Mouse (Mus musculus) T-helper 17 cell (primary cell): ENCODE results near the gene Snrpf.

Experiments
- in situ Hi-C, 2 experiments: fragments of 300-600 bp; cut with MboI, MseI; formaldehyde crosslinking; loops; 1 replicate in 1 of 2; 2 replicates in 1 of 2; pipeline ENCODE4 v1.15.1; 2025; ENCODE audit warnings: high pct_unique_total_duplicates in 2 of 2

Snrpf gene

GRCm38 (mm10) chr10:93577271-93577886 is 12.1 kb downstream of the Snrpf start:
- in situ Hi-C loops, result loop anchor here in 1 of 2 experiments (5.0 kb wide), 1 partner anchor 90 kb away; the partner anchor contains the start of gene Hal

GRCm38 (mm10) chr10:93575960-93576359 is 13.5 kb downstream of the Snrpf start:
- in situ Hi-C loops, result loop anchor here in 1 of 2 experiments (5.0 kb wide), 1 partner anchor 89 kb away; the partner anchor contains the start of gene Hal

GRCm38 (mm10) chr10:93574966-93575365 is 14.5 kb downstream of the Snrpf start:
- in situ Hi-C loops, result loop anchor here in 1 of 2 experiments (5.0 to 25.0 kb wide), 2 partner anchors 88 to 513 kb away; partner anchors contain the start of gene Hal

DNA sequence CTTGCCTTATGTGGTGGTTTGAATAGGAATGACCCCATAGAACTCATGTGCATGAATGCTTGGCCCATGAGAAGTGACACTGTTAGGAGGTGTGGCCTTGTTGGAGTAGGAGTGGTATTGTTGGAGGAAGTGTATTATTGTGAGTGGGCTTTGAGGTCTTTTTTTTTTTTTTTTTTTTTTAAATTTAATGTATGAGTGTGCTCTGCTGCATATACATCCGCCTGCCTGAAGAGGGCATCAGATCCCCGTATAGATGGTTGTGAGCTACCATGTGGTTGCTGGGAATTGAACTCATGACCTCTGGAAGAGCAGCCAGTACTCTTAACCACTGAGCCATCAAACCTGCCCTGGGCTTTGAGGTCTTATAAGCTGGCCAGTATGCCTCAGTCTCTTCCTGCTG is 17.3 kb downstream of the Snrpf start:
- in situ Hi-C loops, result loop anchor here in 1 of 2 experiments (25.0 kb wide), 1 partner anchor 510 kb away; no protein-coding TSS in a partner anchor

- in situ Hi-C loops, result loop anchor here in 1 of 2 experiments (25.0 kb wide), 1 partner anchor 506 kb away; no protein-coding TSS in a partner anchor
Observed at GRCm38 (mm10) chr10:93568671-93569070, 20.8 kb downstream of the Snrpf start.

DNA sequence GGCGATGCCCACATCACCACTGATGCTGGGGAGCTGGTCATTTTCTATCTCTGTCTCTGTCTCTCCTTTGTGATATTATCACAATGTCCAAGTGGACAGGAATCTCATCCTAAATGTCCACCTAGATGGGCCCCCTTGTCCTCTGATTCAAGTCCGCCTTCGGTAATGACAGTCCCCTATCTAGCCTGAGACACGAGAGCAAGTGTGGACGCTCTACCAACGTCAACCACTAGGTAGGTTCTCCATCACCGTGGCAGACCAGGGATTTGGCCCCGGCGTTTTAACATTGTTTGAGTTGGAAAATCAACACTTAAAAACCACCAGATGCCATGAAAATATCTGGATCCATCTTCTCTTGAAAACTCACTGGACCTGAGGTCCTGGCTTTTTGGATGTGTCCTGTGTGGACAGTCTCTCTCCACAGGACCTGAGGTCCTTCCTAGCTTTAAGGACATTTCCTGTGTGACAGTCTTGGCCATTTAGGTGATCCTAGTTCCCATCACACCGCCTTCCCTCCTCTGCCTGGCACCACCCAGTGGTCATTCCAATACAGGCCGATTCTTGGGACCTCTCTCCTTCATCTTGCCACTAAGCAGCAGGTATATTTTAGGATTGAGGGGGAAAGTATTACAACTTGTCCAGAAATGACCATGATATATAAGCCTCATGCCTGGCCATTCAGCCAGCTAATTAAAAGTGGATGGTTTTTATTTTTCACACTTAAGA is 21.5 kb downstream of the Snrpf start:
- in situ Hi-C loops, result loop anchor here in 1 of 2 experiments (25.0 kb wide), 1 partner anchor 506 kb away; no protein-coding TSS in a partner anchor

DNA sequence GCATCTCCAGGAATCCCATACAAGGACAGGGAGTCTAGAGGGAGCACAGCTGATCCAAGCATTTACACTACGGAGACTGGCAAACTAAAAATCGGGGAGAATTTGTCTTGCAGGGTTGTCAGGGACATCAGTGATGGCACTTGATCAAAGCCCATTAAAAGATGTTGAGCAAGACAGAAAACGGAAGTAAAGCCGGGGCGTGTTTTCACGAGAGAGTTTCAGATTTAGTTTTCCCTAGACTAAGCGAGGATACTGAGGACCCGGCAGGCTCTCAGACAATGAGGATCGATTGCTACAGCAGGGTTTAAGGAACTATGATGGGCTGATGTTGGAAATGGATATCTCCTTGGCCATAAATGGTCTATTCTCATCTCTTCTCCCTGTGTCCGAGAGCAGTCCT is 22.4 kb downstream of the Snrpf start:
- in situ Hi-C loops, result loop anchor here in 1 of 2 experiments (25.0 kb wide), 1 partner anchor 505 kb away; no protein-coding TSS in a partner anchor

GRCm38 (mm10) chr10:93564518-93565090 is 24.9 kb downstream of the Snrpf start:
- in situ Hi-C loops, result loop anchor here in 1 of 2 experiments (25.0 kb wide), 1 partner anchor 502 kb away; no protein-coding TSS in a partner anchor

- in situ Hi-C loops, result loop anchor here in 1 of 2 experiments (25.0 kb wide), 1 partner anchor 497 kb away; no protein-coding TSS in a partner anchor
Observed at GRCm38 (mm10) chr10:93559786-93560185, 29.7 kb downstream of the Snrpf start.

DNA sequence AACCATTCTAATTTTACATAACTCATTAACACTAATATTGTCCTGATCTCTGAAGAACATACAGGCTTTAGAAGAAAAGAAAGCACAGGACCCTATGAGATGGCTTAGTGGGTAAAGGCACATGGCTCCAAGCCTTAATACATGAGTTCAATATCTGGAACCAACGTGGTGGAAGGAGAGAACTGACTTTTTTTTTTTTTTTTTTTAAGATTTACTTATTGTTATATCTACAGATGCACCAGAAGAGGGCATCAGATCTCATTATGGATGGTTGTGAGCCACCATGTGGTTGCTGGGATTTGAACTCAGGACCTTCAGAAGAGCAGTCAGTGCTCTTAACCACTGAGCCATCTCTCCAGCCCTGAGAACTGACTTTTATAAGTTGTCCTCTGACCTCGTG is 31.5 kb downstream of the Snrpf start:
- in situ Hi-C loops, result loop anchor here in 1 of 2 experiments (25.0 kb wide), 1 partner anchor 496 kb away; no protein-coding TSS in a partner anchor

GRCm38 (mm10) chr10:93552596-93552995 is 36.9 kb downstream of the Snrpf start:
- in situ Hi-C loops, result loop anchor here in 1 of 2 experiments (5.0 to 25.0 kb wide), 2 partner anchors 60 to 490 kb away; no protein-coding TSS in a partner anchor

DNA sequence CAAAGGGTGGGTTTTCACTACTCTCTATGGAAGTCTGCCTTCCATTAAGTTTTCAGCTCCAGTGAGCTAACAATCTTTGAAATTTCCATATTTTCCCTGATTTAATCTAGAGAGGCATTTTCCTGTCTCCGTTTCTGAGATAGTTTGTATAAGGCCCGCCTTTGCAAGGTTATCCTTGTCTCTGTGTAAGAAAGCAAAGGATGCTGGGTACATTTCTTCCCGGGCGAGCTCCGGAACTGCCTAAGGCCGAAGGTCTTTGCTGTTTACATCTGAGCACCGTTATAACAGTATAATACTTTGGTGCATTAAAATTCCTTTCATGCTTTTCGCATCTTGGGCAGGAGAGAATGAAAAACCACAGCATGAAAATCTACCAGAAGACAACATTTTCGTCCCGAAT is 39.7 kb downstream of the Snrpf start:
- in situ Hi-C loops, result loop anchor here in 1 of 2 experiments (5.0 to 25.0 kb wide), 2 partner anchors 58 to 488 kb away; no protein-coding TSS in a partner anchor

DNA sequence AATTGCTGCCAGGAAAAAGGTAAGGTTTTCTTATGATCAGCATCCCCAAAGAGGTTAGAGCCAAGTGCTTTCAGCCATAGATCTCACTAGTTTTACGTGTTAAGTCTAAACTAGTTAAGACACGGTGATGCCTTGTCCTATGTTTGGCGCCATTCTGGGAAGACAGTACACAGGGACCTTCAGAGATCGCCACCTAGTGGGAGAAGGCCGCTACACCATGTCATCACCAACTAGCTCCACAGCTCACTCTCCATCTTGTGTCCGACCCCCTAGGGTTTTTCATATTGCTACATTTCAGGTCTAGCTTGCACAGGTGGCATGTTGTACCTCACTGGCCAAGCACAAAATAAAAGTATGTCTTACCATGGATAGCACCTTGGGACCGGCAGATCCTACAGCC is 40.5 kb downstream of the Snrpf start:
- in situ Hi-C loops, result no loop called here

GRCm38 (mm10) chr10:93547741-93548270 is 41.7 kb downstream of the Snrpf start:
- in situ Hi-C loops, result no loop called here

- in situ Hi-C loops, result no loop called here
Observed at GRCm38 (mm10) chr10:93544172-93544571, 45.3 kb downstream of the Snrpf start.

- in situ Hi-C loops, result no loop called here
Observed at GRCm38 (mm10) chr10:93543176-93543575, 46.3 kb downstream of the Snrpf start.

GRCm38 (mm10) chr10:93542356-93542755 is 47.1 kb downstream of the Snrpf start:
- in situ Hi-C loops, result no loop called here

DNA sequence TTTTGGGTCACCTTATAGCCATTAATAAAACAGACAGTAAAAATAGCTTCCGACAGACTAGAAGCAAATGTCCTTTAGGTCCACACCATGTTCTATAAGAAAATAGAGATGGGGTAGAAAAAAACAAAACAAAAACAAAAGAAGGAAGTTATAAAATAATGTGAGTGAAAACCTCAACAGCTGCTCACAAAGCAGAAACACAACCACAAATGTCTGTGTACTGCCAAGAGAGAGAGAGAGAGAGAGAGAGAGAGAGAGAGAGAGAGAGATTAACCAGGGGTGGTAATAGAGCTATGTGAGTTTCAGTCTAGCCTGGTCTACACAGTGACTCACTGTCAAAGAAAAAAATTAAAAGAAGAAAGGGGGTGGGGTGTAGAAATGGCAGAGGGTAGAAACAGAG is 47.9 kb downstream of the Snrpf start:
- in situ Hi-C loops, result no loop called here

- in situ Hi-C loops, result no loop called here
Observed at GRCm38 (mm10) chr10:93540431-93541210, 48.9 kb downstream of the Snrpf start, which contains the start of gene Ccdc38. TSS of gene Ccdc38 (plus strand) at chr10:93540632.

GRCm38 (mm10) chr10:93539775-93540430 is 49.6 kb downstream of the Snrpf start, which contains the start of gene Amdhd1:
TSS of gene Amdhd1 (minus strand) at chr10:93540033.
- in situ Hi-C loops, result no loop called here
